Mouse (Mus musculus) liver, postnatal 0 days (tissue): ENCODE measurements around the gene Ak5. TPM values are rescaled to one million over a fixed set of nuclear protein-coding genes. Genes with fewer than 3 reads are reported as not detected.
"Not testable (repeated sequence)": the region's sequence is repeated elsewhere in the genome, so short reads cannot be mapped to it uniquely, and the experiment has no call there.

Experiments
- ATAC-seq: fragments of 200-750 bp; cut with Nextera tagmentation; 2 replicates; pipeline ENCODE4 v1.8.0; 2017; ENCODE audit warnings: mild to moderate bottlenecking, moderate library complexity
- DNase-seq: peaks from one replicate; pipeline ENCODE4 v3.0.0-alpha.2; 2016
- H3K27ac ChIP-seq: fragments of 300-500 bp; sonication (generic); 2 replicates; pipeline ENCODE4 v1.5.1; 2014; ENCODE audit warnings: antibody characterized with exemption, moderate library complexity, mild to moderate bottlenecking, low read depth
- H3K27me3 ChIP-seq: fragments of 300-500 bp; sonication (generic); 2 replicates; pipeline ENCODE4 v1.6.1; 2014; ENCODE audit warnings: low read length, control low read depth, mixed read lengths; ENCODE audit not compliant: insufficient read depth
- H3K36me3 ChIP-seq: fragments of 300-500 bp; sonication (generic); replicated peaks from 2 replicates; pipeline ENCODE4 v1.6.1; 2014; ENCODE audit warnings: mild to moderate bottlenecking, control low read depth, low read length, moderate library complexity, mixed read lengths; ENCODE audit not compliant: insufficient read depth
- H3K4me1 ChIP-seq: fragments of 300-500 bp; sonication (generic); 2 replicates; pipeline ENCODE4 v1.6.1; 2014; ENCODE audit warnings: antibody characterized with exemption, mild to moderate bottlenecking, control low read depth; ENCODE audit not compliant: insufficient read depth
- H3K4me2 ChIP-seq: fragments of 300-500 bp; sonication (generic); 2 replicates; pipeline ENCODE4 v1.6.1; 2014; ENCODE audit warnings: low read depth, mild to moderate bottlenecking, low read length, moderate library complexity, mixed read lengths
- H3K4me3 ChIP-seq: fragments of 300-500 bp; sonication (generic); 2 replicates; pipeline ENCODE4 v1.5.1; 2014; ENCODE audit warnings: low read depth, low read length
- H3K9ac ChIP-seq: fragments of 300-500 bp; sonication (generic); replicated peaks from 2 replicates; pipeline ENCODE4 v1.6.1; 2014; ENCODE audit warnings: mild to moderate bottlenecking, moderate library complexity
- H3K9me3 ChIP-seq: fragments of 300-500 bp; sonication (generic); 2 replicates; pipeline ENCODE4 v1.6.1; 2016; ENCODE audit warnings: mild to moderate bottlenecking, control low read depth, low read length, mixed read lengths
- CTCF ChIP-seq: sonication (generic); IDR thresholded peaks from 2 replicates; pipeline ENCODE4 v1.5.1; 2016; ENCODE audit warnings: antibody characterized with exemption, low read depth
- EP300 ChIP-seq: IDR thresholded peaks from 2 replicates; pipeline ENCODE4 v1.6.1; 2016; ENCODE audit warnings: antibody characterized with exemption, low read depth, mild to moderate bottlenecking
- WGBS: fragments of 180-500 bp; shearing (Covaris S2); extraction: QIAGEN DNeasy Blood & Tissue Kit; methylation state at CpG from one replicate; pipeline ENCODE4 v1.1.7; 2014; ENCODE audit not compliant: insufficient replicate concordance; 5-methylcytosine and 5-hydroxymethylcytosine counted together
- polyA plus RNA-seq: library from polyadenylated mRNA; unstranded; fragments of >200 nt; fragmentation: Nextera tagmentation; extraction: Ambion mirVana; gene quantifications from 2 replicates; pipeline ENCODE4 v1.2.1, GENCODE M21; 2015

The Ak5 gene
- polyA plus RNA-seq, 1 experiment from 2014 or later: 0.11 TPM

DNA sequence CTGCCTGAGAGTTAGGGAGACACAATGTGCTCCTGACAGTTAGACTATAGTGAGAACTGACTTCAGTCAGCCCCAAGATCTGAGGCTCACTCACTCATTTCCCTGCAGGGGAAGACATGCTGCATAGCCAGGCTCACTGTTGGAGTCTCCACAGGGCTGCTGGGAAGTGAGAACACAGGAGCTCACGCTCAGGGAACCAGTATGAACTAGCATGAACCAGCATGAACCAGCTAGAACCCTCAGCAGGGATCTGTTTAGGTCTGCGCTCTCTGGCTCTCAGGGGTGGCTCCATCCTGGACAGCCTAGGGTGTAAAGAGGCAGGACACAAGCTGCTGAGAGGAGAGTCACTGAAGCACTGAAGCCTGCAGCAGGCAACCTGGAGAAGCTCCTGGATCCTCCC, 81.2 kb downstream of the Ak5 start:
- TF ChIP-seq CTCF (no peak), EP300 (no peak)
- WGBS: 70% methylated on average over 2 of the region's 2 CpGs
- no peak for ATAC-seq
- Histone ChIP-seq H3K9ac (no peak overlapping the region), H3K27me3 (no peaks in the 10 kb centered on the region), H3K4me3 (no peak overlapping the region), H3K27ac (no peak overlapping the region), H3K4me1 (no peaks in the 10 kb centered on the region), H3K9me3 (no peaks in the 10 kb centered on the region), H3K36me3 (no peaks in the 10 kb centered on the region), H3K4me2 (no peak overlapping the region)
- DNase-seq: no peak

GRCm38 (mm10) chr3:152586191-152586590, 82.0 kb downstream of the Ak5 start:
- Histone ChIP-seq H3K9ac (no peak overlapping the region), H3K4me2 (no peak overlapping the region), H3K4me1 (no peaks in the 10 kb centered on the region), H3K9me3 (no peaks in the 10 kb centered on the region), H3K4me3 (no peak overlapping the region), H3K27ac (no peak overlapping the region), H3K36me3 (no peaks in the 10 kb centered on the region), H3K27me3 (no peaks in the 10 kb centered on the region)
- no peak for TF ChIP-seq CTCF
- TF ChIP-seq EP300: no peak
- ATAC-seq (no peak), DNase-seq (no peak)
- WGBS: 76% methylated on average over 8 of the region's 8 CpGs

- TF ChIP-seq EP300 (no peak), CTCF (no peak)
- ATAC-seq: no peak
- H3K4me1 ChIP-seq: no peaks in the 10 kb centered on the region
Measured at GRCm38 (mm10) chr3:152585581-152585980, 82.6 kb downstream of the Ak5 start.

GRCm38 (mm10) chr3:152583033-152583432, 85.1 kb downstream of the Ak5 start:
- no peak overlapping the region for H3K27ac ChIP-seq
- ATAC-seq (no peak), DNase-seq (no peak)
- H3K36me3 ChIP-seq: no peaks in the 10 kb centered on the region
- no peaks in the 10 kb centered on the region for H3K4me1 ChIP-seq
- H3K4me3 ChIP-seq: no peak overlapping the region
- H3K9ac ChIP-seq: no peak overlapping the region
- TF ChIP-seq EP300 (no peak), CTCF (no peak)
- H3K9me3 ChIP-seq: no peaks in the 10 kb centered on the region
- no peaks in the 10 kb centered on the region for H3K27me3 ChIP-seq
- H3K4me2 ChIP-seq: no peak overlapping the region

More at GRCm38 (mm10) chr3:152585581-152585980, 82.6 kb downstream of the Ak5 start:
- 74% methylated on average over 6 of the region's 6 CpGs for WGBS
- H3K36me3 ChIP-seq: no peaks in the 10 kb centered on the region
- H3K9ac ChIP-seq: no peak overlapping the region
- H3K9me3 ChIP-seq: no peaks in the 10 kb centered on the region
- no peak for DNase-seq
- no peak overlapping the region for H3K27ac ChIP-seq
- no peaks in the 10 kb centered on the region for H3K27me3 ChIP-seq
- H3K4me3 ChIP-seq: no peak overlapping the region
- H3K4me2 ChIP-seq: no peak overlapping the region

GRCm38 (mm10) chr3:152581853-152582252, 86.3 kb downstream of the Ak5 start:
- H3K9ac ChIP-seq, H3K27me3 ChIP-seq, H3K4me1 ChIP-seq, DNase-seq, H3K4me3 ChIP-seq, H3K36me3 ChIP-seq, ATAC-seq, H3K4me2 ChIP-seq, H3K27ac ChIP-seq, H3K9me3 ChIP-seq: not testable (repeated sequence)
- 73% methylated on average over 3 of the region's 3 CpGs for WGBS

- Histone ChIP-seq H3K36me3 (no peaks in the 10 kb centered on the region), H3K4me3 (no peak overlapping the region), H3K9me3 (no peaks in the 10 kb centered on the region), H3K4me1 (no peaks in the 10 kb centered on the region), H3K27me3 (no peaks in the 10 kb centered on the region), H3K4me2 (no peak overlapping the region), H3K9ac (no peak overlapping the region), H3K27ac (no peak overlapping the region)
- ATAC-seq: no peak
- WGBS: 69% methylated on average over 10 of the region's 10 CpGs
- DNase-seq: no peak
- no peak for TF ChIP-seq CTCF
- no peak for TF ChIP-seq EP300
Measured at GRCm38 (mm10) chr3:152579984-152580591, 88.1 kb downstream of the Ak5 start.
